In the genomic region with DNA sequence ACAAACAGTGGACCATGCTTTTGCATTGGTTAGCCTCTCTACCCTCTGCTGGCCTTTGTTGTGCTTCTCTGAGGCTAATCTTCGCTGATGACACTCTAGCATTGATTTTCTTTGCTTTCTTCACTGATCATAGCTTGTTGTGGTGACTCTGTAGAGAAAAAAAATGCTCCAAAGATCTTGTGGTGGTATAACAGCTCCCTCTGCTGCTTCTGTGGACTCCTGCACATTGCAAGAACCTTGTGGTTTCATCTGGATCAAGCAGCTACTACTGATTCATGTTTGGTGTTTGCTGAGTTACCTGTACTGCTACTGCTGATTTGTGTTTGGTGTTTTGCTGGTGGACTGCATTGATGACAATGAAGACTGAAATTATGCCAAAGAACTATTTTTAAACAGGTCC, we compare ENCODE assay signal across 12 mouse cellular contexts.
DNase-seq lines count a peak whose midpoint lies in the region; ATAC-seq and TF ChIP-seq lines count a peak whose summit lies in the region.
"Had no signal": no experiment of that assay in that cellular context is flagged by ENCODE, and none has a peak within 500 bp of the region (broad histone marks: within the 10 kb centered on the region; RNA-seq: fewer than 3 reads in every experiment).

No protein-coding gene starts in this region.

- H3K9ac ChIP-seq in lung, embryonic 14.5 days = no peak overlapping the region
- H3K9ac ChIP-seq: forebrain, embryonic 13.5 days; heart, embryonic 15.5 days had no signal

- H3K27me3 ChIP-seq in lung, embryonic 14.5 days (ENCODE audit: insufficient read depth, low read length) = no peaks in the 10 kb centered on the region
- H3K27me3 ChIP-seq: forebrain, embryonic 13.5 days; heart, embryonic 15.5 days had no signal

- no peak for TF ChIP-seq POLR2A in lung, adult 2 months (IDR thresholded peaks at IDR 0.05; ENCODE audit: borderline replicate concordance, extremely low read depth, low read depth, low read length)

- H3K9me3 ChIP-seq in lung, embryonic 14.5 days (ENCODE audit: low read depth, low read length) = no peaks in the 10 kb centered on the region
- H3K9me3 ChIP-seq: forebrain, embryonic 13.5 days; G1E; heart, embryonic 15.5 days had no signal

- H3K36me3 ChIP-seq in lung, embryonic 14.5 days (ENCODE audit: insufficient read depth) = no peaks in the 10 kb centered on the region
- H3K36me3 ChIP-seq: G1E; heart, embryonic 15.5 days had no signal

- peak; percentile 26 for TF ChIP-seq CTCF in lung, embryonic 14.5 days (IDR thresholded peaks at IDR 0.05; ENCODE audit: low read depth)
- TF ChIP-seq CTCF in lung, adult 2 months (IDR thresholded peaks at IDR 0.05; ENCODE audit: insufficient read depth, low read length) = no peak

- no peak overlapping the region for H3K4me2 ChIP-seq in lung, embryonic 14.5 days
- H3K4me2 ChIP-seq: forebrain, embryonic 13.5 days; heart, embryonic 15.5 days had no signal

- WGBS in lung, embryonic 14.5 days = 37% methylated on average over 1 of the region's 1 CpGs
- 24% methylated on average over 1 of the region's 1 CpGs for WGBS in lung, adult 2 months

- DNase-seq in frontal cortex, postnatal 25 days (ENCODE audit: low spot score in 2 of 2) = no peak
- no peak for DNase-seq in lung, embryonic 14.5 days
- no peak for DNase-seq in lung, adult 2 months
- peak; percentile 7 for DNase-seq in cerebellum, adult 9-11 months
- DNase-seq in right cerebral cortex, postnatal 10 days (ENCODE audit: low spot score in 2 of 2) = peak; percentile 29 to 41
- DNase-seq in embryo, embryonic 9.5 days (ENCODE audit: extremely low spot score) = no peak
- DNase-seq in lung, postnatal 14 days = no peak
- DNase-seq: lung, postnatal 10 days had no signal

- H3K27ac ChIP-seq in lung, embryonic 14.5 days (ENCODE audit: low read depth) = no peak overlapping the region
- H3K27ac ChIP-seq: forebrain, embryonic 13.5 days; heart, embryonic 15.5 days had no signal

- no peak overlapping the region for H3K4me3 ChIP-seq in lung, embryonic 14.5 days (ENCODE audit: low read depth, low read length)
- no peak overlapping the region for H3K4me3 ChIP-seq in lung, adult 2 months (replicated peaks; ENCODE audit: extremely low read depth, low read depth, low read length)
- H3K4me3 ChIP-seq: forebrain, embryonic 13.5 days; heart, embryonic 15.5 days had no signal

- ATAC-seq in frontal cortex, adult (ENCODE audit: low TSS enrichment) = peak; percentile 99
- ATAC-seq in lung, embryonic 14.5 days (ENCODE audit: insufficient read depth) = no peak
- ATAC-seq: forebrain, embryonic 13.5 days had no signal

- no peaks in the 10 kb centered on the region for H3K4me1 ChIP-seq in lung, embryonic 14.5 days (ENCODE audit: insufficient read depth)
- H3K4me1 ChIP-seq in lung, adult 2 months (ENCODE audit: control insufficient read depth, insufficient read depth, low read length) = no peaks in the 10 kb centered on the region
- H3K4me1 ChIP-seq: forebrain, embryonic 13.5 days; heart, embryonic 15.5 days had no signal

Comparison
In these comparisons a context has a peak if more than half of its experiments do, and no peak if none do; other contexts are left out.
1. DNase-seq: peak in cerebellum, adult 9-11 months (single experiment) and right cerebral cortex, postnatal 10 days (2 of 2); none in frontal cortex, postnatal 25 days (0 of 2), lung, embryonic 14.5 days (single experiment), lung, adult 2 months (single experiment), embryo, embryonic 9.5 days (single experiment) and lung, postnatal 14 days (single experiment).